Mouse (Mus musculus): ENCODE data around the gene Slc35e3.

The Slc35e3 gene

GRCm38 (mm10) chr10:117695605-117696004, 50.6 kb downstream of the Slc35e3 start:
- DNase-seq, result no peak

DNA sequence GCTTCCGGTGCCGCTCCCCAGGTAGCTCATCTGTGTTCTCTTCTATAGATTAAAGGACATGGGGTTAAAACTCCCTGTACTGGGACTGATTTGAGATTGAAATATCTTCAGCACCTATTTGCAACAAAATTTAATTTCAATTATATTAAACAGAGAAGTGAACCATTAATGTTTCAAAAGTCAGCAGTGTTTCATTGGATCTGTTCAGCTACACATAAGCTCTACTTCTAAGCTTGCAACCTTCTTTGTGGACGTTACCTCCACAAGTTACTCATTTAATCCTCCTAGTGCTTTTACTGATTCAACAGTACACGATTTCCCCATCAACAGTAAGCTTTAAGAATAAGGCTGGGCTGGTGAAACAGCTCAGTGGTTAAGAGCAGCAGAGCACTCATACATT, 51.1 kb downstream of the Slc35e3 start:
- DNase-seq, result no peak

DNA sequence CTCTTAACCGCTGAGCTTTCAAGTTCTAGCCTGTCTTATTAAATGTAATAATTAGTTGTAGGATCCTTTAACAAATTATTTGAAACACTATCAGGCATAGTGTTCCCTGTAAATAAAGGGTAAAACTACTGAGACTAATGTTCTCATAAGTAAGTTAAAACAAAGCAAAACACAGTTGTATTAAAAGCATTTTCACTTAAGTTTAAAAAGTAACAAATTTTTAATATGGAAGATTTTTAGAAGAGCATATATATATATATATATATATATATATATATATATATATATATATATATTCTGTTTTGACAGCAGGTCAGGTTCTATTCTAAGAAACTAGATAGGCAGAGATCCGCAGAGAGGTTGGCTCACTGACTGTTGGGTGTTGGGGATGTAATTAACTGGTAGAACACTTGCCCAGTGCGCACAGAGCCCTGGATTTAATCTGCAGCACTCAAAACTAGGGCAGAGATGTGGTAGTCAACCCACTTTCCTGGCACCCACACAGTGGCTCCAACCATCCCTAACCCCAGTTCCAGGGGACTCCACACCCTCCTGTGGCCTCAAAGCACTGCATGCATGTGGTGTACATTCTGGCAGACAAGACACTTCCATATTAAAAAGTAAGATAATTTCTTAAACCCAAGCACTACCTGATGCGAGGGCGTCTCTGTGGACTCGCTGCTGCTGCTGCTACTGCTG, 51.8 kb downstream of the Slc35e3 start:
- no peak for DNase-seq

DNA sequence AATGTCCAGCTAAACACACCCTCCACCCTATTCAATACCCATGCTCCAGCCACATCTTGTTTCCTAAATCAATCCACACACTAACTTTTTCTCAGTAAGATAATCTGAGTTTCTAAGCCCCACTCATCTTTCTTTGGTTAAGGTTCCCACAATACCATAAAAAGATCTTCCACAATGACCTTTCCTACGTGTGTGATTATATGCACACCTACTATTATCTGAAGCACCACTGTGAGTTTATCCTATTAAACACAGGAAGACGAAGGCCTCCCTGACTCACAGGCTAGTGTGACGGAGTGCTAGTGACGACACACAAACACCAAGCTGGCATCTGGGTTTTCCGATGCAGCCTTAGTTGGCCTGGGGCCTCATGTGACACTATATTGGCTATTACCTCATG, 53.2 kb downstream of the Slc35e3 start:
- DNase-seq, result no peak

- DNase-seq, result no peak
Measured at GRCm38 (mm10) chr10:117692173-117692572, 54.0 kb downstream of the Slc35e3 start.

DNA sequence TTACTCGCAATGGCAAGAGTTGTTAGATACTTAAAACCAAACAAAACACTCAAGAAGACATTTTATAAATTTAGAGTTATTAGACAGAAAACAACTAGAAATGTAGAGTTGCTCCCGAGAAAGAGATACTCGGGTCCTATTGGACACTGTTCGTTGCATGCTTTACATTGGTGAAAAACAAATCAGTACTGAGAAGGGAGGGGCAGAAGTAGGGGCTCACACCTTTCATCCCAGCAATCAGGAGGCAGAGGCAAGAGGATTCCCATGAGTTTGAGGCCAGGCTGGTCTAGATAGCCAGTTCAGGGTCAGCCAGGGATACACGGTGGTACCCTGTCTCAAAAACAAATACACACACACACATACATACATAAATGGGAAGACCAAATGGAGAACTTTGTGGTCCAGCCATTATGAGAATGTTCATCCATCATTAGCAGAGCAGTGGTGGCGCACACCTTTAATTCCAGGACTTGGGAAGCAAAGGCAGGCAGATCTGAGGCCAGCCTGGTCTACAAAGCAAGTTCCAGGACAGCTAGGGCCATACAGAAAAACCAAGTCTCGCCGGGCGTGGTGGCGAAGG, 54.7 kb downstream of the Slc35e3 start:
- no peak for DNase-seq

- DNase-seq, result no peak
Measured at GRCm38 (mm10) chr10:117690770-117691296, 55.3 kb downstream of the Slc35e3 start.

DNA sequence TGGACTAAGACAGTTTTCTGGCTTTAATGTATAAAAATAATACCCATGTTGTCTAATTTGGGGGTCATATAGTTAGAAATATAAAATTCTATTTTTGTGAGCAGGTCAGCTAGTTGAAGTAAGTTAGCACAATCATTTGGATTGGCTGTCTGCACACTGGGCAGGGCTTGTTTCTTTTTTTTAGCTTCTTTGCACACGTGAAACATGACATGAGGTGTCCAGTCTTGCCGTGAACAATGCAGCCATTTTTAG, 56.1 kb downstream of the Slc35e3 start:
- no peak for DNase-seq

DNA sequence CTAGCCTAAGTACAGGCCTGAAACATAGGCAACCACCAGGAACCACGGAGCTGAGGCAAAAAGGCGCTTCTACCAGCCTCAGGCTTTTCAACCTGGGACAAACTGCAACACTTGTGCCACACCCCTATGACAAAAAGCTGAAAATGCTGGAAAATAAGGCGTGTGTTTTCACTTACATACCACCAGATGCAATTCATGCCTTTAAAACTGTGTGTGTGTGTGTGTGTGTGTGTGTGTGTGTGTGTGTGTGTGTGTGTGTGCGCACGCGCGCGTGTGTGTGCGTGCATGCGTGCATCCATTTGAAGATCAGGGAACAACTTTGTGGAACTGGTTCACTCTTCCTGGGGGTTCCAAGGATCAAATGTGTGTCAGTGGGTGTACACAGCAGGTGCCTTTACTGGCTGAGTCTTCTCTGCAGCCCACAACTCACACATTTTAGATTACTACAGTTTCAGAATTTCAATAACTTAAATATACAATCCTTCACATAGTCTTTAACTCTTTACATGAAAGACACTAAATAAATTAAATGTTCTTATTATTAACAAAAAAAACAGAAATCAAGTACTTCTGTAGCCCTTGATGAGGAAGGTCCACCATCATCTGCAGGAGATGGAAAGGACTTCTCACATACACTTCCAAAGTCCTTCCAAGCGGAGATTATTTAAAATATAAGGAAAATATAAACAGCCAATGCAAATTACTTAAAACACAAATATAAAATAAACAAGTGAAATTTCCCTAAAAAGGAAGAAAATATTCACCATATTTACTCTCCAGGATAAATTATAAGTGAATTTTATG, 56.7 kb downstream of the Slc35e3 start:
- DNase-seq, result no peak

- no peak for DNase-seq
Measured at GRCm38 (mm10) chr10:117688204-117689151, 57.7 kb downstream of the Slc35e3 start.

DNA sequence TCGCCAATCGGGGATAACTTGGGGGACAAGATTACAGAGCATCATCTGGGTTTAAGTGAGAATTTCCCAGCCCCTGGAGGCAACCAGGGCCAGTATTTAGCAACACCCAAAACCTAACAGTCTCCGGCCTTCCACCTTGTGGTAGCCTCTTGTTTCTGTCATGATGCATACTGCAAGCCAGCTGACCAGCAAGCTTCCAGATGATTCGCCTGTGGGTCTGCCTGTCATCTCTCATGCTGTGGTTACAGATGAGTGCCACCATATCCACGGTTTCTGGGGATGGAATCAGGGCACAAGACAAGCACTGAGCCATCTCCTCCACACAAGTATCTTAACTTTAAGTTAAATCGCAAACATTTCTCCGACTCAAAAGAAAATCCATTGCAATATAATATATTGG, 58.6 kb downstream of the Slc35e3 start:
- no peak for DNase-seq

GRCm38 (mm10) chr10:117687018-117687417, 59.1 kb downstream of the Slc35e3 start:
- no peak for DNase-seq

GRCm38 (mm10) chr10:117685849-117686591, 60.1 kb downstream of the Slc35e3 start:
- DNase-seq, result no peak

GRCm38 (mm10) chr10:117685171-117685848, 60.9 kb downstream of the Slc35e3 start:
- no peak for DNase-seq

DNA sequence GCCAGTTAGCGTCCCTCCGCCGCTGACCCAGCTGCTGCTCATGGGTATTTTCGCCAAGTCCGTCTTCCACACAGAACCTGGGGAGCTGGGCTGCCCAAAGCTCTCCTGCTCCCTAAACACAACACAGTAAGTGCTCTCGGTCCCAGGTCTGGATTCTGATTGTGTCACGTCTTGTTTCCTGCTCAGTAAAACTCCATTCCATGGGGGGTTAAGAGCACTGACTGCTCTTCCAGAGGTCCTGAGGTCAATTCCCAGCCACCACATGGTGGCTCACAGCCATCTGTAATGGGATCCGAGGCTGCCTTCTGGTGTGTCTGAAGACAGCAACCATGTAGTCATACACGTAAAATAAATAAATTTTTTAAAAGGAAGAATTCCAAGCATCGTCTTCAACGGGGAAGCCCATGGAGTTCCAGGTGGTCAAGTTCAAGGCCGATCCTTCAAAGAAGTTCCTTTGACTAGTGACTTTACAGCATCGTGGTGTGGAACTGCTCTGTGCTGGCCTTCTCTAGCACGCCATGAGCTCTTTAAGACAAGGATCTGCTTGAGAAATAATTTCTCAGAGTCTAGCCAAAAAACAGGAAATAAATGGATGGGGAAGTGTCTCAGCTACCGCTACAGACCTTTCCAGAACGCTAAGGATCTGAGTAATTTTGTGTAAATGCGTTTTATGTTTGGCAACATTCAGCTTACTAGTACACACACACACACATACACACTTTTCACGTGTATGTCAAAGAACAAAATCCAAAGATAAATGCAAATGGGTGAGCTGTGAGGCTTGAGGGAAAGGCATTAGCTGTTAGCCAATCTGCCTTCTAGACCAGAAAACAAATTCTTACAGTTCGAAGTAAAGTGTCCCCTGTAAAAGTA, 61.6 kb downstream of the Slc35e3 start:
- DNase-seq, result no peak

DNA sequence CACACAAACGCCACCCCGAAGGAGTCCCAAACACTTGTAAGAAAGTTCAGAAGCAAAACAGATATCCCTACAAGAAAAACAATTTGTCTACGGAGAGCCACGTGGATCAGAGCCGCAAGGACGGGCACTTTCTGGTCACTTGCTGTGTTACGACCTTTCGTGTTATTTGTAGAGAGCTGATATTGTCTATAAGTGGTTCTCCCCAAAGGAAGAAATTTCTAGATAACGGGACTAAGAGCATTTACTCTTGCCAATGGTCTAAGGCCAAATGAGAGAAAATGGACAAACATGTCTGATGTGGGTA, 62.5 kb downstream of the Slc35e3 start:
- DNase-seq, result no peak

Measured in cerebellum, postnatal 36 days (tissue).